Mouse (Mus musculus) MEL (cell line): ENCODE data around the gene Msantd1. TPM values are rescaled to one million over a fixed set of nuclear protein-coding genes. Genes with fewer than 3 reads are reported as not detected.
A peak's percentile ranks its signal among the peaks of the same experiment; 100 is the strongest.

Experiments used
- DNase-seq: peaks from one replicate; pipeline ENCODE4 v3.0.0; 2011; ENCODE audit warnings: low read depth, low spot score
- H3K27ac ChIP-seq: 2 replicates; pipeline ENCODE4 v1.5.1; 2012; ENCODE audit warnings: low read depth, mild to moderate bottlenecking, control low read depth, low read length, moderate library complexity; ENCODE audit not compliant: control insufficient read depth
- H3K27me3 ChIP-seq, 2 experiments: fragments of 150-350 bp in 1 of 2; sonication (generic) in 1 of 2; 2 replicates each; pipeline ENCODE4 v1.6.1; 2012; ENCODE audit warnings: low read length in 2 of 2, mild to moderate bottlenecking in 2 of 2, improper control_type of control experiment in 1 of 2, moderate library complexity in 1 of 2; ENCODE audit not compliant: insufficient read depth in 2 of 2, control insufficient read depth in 1 of 2
- H3K36me3 ChIP-seq, 2 experiments: 2 replicates each; pipeline ENCODE4 v1.6.1; 2012 to 2014; ENCODE audit warnings: low read length in 2 of 2, improper control_type of control experiment in 1 of 2, inconsistent platforms in 1 of 2, mild to moderate bottlenecking in 1 of 2; ENCODE audit not compliant: insufficient read depth in 2 of 2, control insufficient read depth in 1 of 2
- H3K4me1 ChIP-seq, 2 experiments: fragments of 150-350 bp in 1 of 2; sonication (generic) in 1 of 2; 2 replicates each; pipeline ENCODE4 v1.6.1; 2012; ENCODE audit warnings: low read length in 2 of 2, improper control_type of control experiment in 1 of 2, mild to moderate bottlenecking in 1 of 2; ENCODE audit not compliant: insufficient read depth in 2 of 2, control insufficient read depth in 1 of 2
- H3K4me3 ChIP-seq, 2 experiments: fragments of 150-350 bp in 1 of 2; sonication (generic) in 1 of 2; 2 replicates each; pipeline ENCODE4 v1.5.1; 2012; ENCODE audit warnings: low read depth in 2 of 2, low read length in 2 of 2, mild to moderate bottlenecking in 2 of 2, moderate library complexity in 2 of 2, control low read depth in 1 of 2, improper control_type of control experiment in 1 of 2; ENCODE audit not compliant: control insufficient read depth in 1 of 2, insufficient read depth in 1 of 2
- H3K79me2 ChIP-seq: 2 replicates; pipeline ENCODE4 v1.6.1; 2012; ENCODE audit warnings: mild to moderate bottlenecking, low read length, moderate library complexity; ENCODE audit not compliant: control insufficient read depth, poor library complexity, insufficient read depth
- H3K9ac ChIP-seq: 2 replicates; pipeline ENCODE4 v1.6.1; 2012; ENCODE audit warnings: low read depth, mild to moderate bottlenecking, control low read depth, low read length, moderate library complexity; ENCODE audit not compliant: control insufficient read depth, poor library complexity, severe bottlenecking
- H3K9me3 ChIP-seq: fragments of 150-350 bp; sonication (generic); replicated peaks from 2 replicates; pipeline ENCODE4 v1.6.1; 2012; ENCODE audit warnings: mild to moderate bottlenecking, low read length, improper control_type of control experiment, moderate library complexity; ENCODE audit not compliant: insufficient read depth
- CHD1 ChIP-seq: IDR thresholded peaks from 2 replicates; pipeline ENCODE4 v1.6.1; 2012; ENCODE audit warnings: low read depth, mild to moderate bottlenecking, inconsistent platforms, low read length, improper control_type of control experiment
- CTCF ChIP-seq, 3 experiments: IDR thresholded peaks in 2 of 3; conservative IDR thresholded peaks in 1 of 3; 2 replicates each; pipeline ENCODE4 v1.5.1; 2011 to 2012; ENCODE audit warnings: low read length in 3 of 3, low read depth in 2 of 3, mild to moderate bottlenecking in 2 of 3, improper control_type of control experiment in 1 of 3, inconsistent platforms in 1 of 3, mixed read lengths in 1 of 3, moderate library complexity in 1 of 3; ENCODE audit not compliant: control insufficient read depth in 1 of 3, insufficient read depth in 1 of 3, poor library complexity in 1 of 3, severe bottlenecking in 1 of 3
- E2F4 ChIP-seq: IDR thresholded peaks from 2 replicates; pipeline ENCODE4 v1.6.1; 2011; ENCODE audit warnings: low read depth, low read length, improper control_type of control experiment, borderline replicate concordance
- EP300 ChIP-seq, 2 experiments: IDR thresholded peaks; 2 replicates each; pipeline ENCODE4 v1.6.1; 2011; ENCODE audit warnings: improper control_type of control experiment in 2 of 2, low read length in 2 of 2, low read depth in 1 of 2, mild to moderate bottlenecking in 1 of 2
- ETS1 ChIP-seq: IDR thresholded peaks from 2 replicates; pipeline ENCODE4 v1.6.1; 2012; ENCODE audit warnings: low read depth, mild to moderate bottlenecking, inconsistent platforms, low read length, improper control_type of control experiment, moderate library complexity
- GATA1 ChIP-seq: IDR thresholded peaks from 2 replicates; pipeline ENCODE4 v1.6.1; 2011; ENCODE audit warnings: low read depth, low read length, improper control_type of control experiment
- HCFC1 ChIP-seq: IDR thresholded peaks from 2 replicates; pipeline ENCODE4 v1.6.1; 2012; ENCODE audit warnings: low read depth, mild to moderate bottlenecking, inconsistent platforms, low read length, improper control_type of control experiment, moderate library complexity
- KAT2A ChIP-seq: conservative IDR thresholded peaks from 2 replicates; pipeline ENCODE4 v1.6.1; 2012; ENCODE audit warnings: low read depth, low read length, improper control_type of control experiment, inconsistent platforms
- MAFK ChIP-seq: IDR thresholded peaks from 2 replicates; pipeline ENCODE4 v1.6.1; 2011; ENCODE audit warnings: low read depth, mild to moderate bottlenecking, low read length, improper control_type of control experiment, borderline replicate concordance
- MAX ChIP-seq: IDR thresholded peaks from 2 replicates; pipeline ENCODE4 v1.6.1; 2011; ENCODE audit warnings: low read length, improper control_type of control experiment
- MAZ ChIP-seq: IDR thresholded peaks from 2 replicates; pipeline ENCODE4 v1.6.1; 2012; ENCODE audit warnings: low read depth, mild to moderate bottlenecking, inconsistent platforms, low read length, improper control_type of control experiment
- MEF2A ChIP-seq: IDR thresholded peaks from 2 replicates; pipeline ENCODE4 v1.6.1; 2014; ENCODE audit warnings: low read depth, mild to moderate bottlenecking, inconsistent platforms, low read length, improper control_type of control experiment; ENCODE audit not compliant: poor library complexity, insufficient replicate concordance, severe bottlenecking; ENCODE audit errors: extremely low read depth
- MXI1 ChIP-seq: IDR thresholded peaks from 2 replicates; pipeline ENCODE4 v1.6.1; 2011; ENCODE audit warnings: mild to moderate bottlenecking, low read depth, low read length, improper control_type of control experiment
- MYB ChIP-seq: IDR thresholded peaks from 2 replicates; pipeline ENCODE4 v1.6.1; 2011; ENCODE audit warnings: mild to moderate bottlenecking, low read depth, low read length, improper control_type of control experiment
- NELFE ChIP-seq: IDR thresholded peaks from 2 replicates; pipeline ENCODE4 v1.6.1; 2011; ENCODE audit warnings: low read depth, low read length, improper control_type of control experiment
- NRF1 ChIP-seq: IDR thresholded peaks from 2 replicates; pipeline ENCODE4 v1.6.1; 2014; ENCODE audit warnings: low read depth, mild to moderate bottlenecking, inconsistent platforms, low read length, improper control_type of control experiment, moderate library complexity; ENCODE audit not compliant: poor library complexity, insufficient read depth, severe bottlenecking
- POLR2A ChIP-seq, 2 experiments: IDR thresholded peaks; 2 replicates each; pipeline ENCODE4 v1.6.1; 2011 to 2012; ENCODE audit warnings: low read length in 2 of 2, mild to moderate bottlenecking in 2 of 2, control low read depth in 1 of 2, improper control_type of control experiment in 1 of 2, low read depth in 1 of 2, moderate library complexity in 1 of 2; ENCODE audit not compliant: control insufficient read depth in 1 of 2, insufficient read depth in 1 of 2, poor library complexity in 1 of 2
- POLR2AphosphoS2 ChIP-seq: IDR thresholded peaks from 2 replicates; pipeline ENCODE4 v1.6.1; 2011; ENCODE audit warnings: low read length, improper control_type of control experiment
- POLR2AphosphoS5 ChIP-seq: IDR thresholded peaks from 2 replicates; pipeline ENCODE4 v1.6.1; 2012; ENCODE audit warnings: low read depth, borderline replicate concordance, mild to moderate bottlenecking, inconsistent platforms, low read length, moderate library complexity, mixed read lengths
- RCOR1 ChIP-seq: IDR thresholded peaks from 2 replicates; pipeline ENCODE4 v1.6.1; 2012; ENCODE audit warnings: low read depth, mild to moderate bottlenecking, inconsistent platforms, low read length, improper control_type of control experiment
- SIN3A ChIP-seq: IDR thresholded peaks from 2 replicates; pipeline ENCODE4 v1.6.1; 2012; ENCODE audit warnings: low read length, improper control_type of control experiment, inconsistent platforms
- UBTF ChIP-seq: IDR thresholded peaks from 2 replicates; pipeline ENCODE4 v1.6.1; 2012; ENCODE audit warnings: low read depth, mild to moderate bottlenecking, inconsistent platforms, low read length, improper control_type of control experiment, moderate library complexity, borderline replicate concordance; ENCODE audit not compliant: insufficient read depth
- USF1 ChIP-seq: IDR thresholded peaks from 2 replicates; pipeline ENCODE4 v1.6.1; 2014; ENCODE audit warnings: low read depth, mild to moderate bottlenecking, inconsistent platforms, low read length, improper control_type of control experiment, moderate library complexity
- ZC3H11A ChIP-seq: IDR thresholded peaks from 2 replicates; pipeline ENCODE4 v1.6.1; 2012; ENCODE audit warnings: low read depth, mild to moderate bottlenecking, inconsistent platforms, low read length, improper control_type of control experiment
- ZKSCAN1 ChIP-seq: IDR thresholded peaks from 2 replicates; pipeline ENCODE4 v1.6.1; 2012; ENCODE audit warnings: low read depth, mild to moderate bottlenecking, inconsistent platforms, low read length, improper control_type of control experiment, moderate library complexity
- ZMIZ1 ChIP-seq: IDR thresholded peaks from 2 replicates; pipeline ENCODE4 v1.6.1; 2012; ENCODE audit warnings: low read depth, mild to moderate bottlenecking, inconsistent platforms, low read length, improper control_type of control experiment, moderate library complexity
- ZNF384 ChIP-seq: IDR thresholded peaks from 2 replicates; pipeline ENCODE4 v1.6.1; 2012; ENCODE audit warnings: low read depth, mild to moderate bottlenecking, inconsistent platforms, low read length, improper control_type of control experiment
- polyA plus RNA-seq, 2 experiments: library from polyadenylated mRNA; stranded (reverse) in 1 of 2; unstranded in 1 of 2; fragments of >175 nt in 1 of 2; fragments of >200 nt in 1 of 2; gene quantifications; 2 replicates each; pipeline versions ENCODE4 v1.2.1 to v1.2.4; 2012; ENCODE audit warnings: low replicate concordance in 2 of 2, low read depth in 1 of 2; ENCODE audit not compliant: insufficient read length in 2 of 2, insufficient read depth in 1 of 2, missing spikeins in 1 of 2
- total RNA-seq: library from RNA; depleted of rRNA; stranded (reverse); fragments of 300-350 nt; gene quantifications from 2 replicates; pipeline ENCODE4 v1.2.3, GENCODE M21; 2012; rRNA removed

Msantd1 gene
- total RNA-seq (0.26 and 0.27 TPM in 2 replicates), polyA plus RNA-seq (under 1 TPM in 1 of 2 experiments, not detected in 1; 0.88 TPM)

DNA sequence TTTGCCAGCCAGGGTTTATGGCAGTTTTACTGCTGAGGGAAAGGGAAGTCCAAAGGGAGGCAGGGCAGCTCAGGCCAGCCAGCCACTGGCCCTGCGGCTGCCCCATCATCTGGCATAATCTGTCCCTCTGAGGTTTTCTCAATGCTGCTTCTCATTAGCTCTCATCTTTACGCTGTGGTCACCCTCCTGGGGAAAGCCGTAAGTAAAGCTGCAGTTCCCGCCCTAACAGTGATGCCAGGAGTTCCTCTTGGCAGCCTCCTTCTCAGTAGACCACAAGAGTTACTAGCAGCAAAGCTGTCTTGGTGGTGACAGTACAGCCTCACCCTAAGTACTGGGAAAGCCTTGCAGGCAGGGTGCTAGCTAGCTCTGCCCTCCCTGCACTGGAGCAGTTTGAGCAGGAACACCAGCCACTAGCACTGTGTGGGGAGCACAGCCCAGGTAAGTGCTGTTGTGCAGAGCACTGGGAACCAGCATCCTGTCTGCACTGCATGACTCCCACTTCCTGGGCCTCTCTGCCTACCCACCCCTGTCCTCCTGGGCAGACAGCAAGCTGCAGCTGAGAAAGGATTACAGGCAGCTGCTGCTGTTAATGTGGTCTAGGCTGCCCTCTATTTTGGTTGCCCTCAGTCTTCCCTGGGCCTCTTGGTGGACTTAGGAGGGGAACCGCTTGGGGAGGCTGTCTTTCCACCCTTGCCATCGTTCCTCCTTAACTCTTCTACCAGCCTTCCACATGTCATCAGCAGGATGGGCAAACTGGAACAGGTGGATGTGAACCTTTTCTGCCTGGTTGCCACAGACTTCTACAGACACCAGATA lies at the start of gene Msantd1:
TSS of gene Msantd1 (plus strand) at position 103 of the 816 bp plus-strand sequence.
- Histone ChIP-seq H3K27ac (no peak within 1 kb of the TSS), H3K27me3 (no peaks in the 10 kb centered on the region), H3K4me1 (no peaks in the 10 kb centered on the region; a peak in 1 of 4 replicates), H3K36me3 (peaks cover 0 to 11% of the 10 kb centered on the region in 2 experiments; a peak in 2 of 4 replicates), H3K9ac (no peak within 1 kb of the TSS), H3K4me3 (no peak within 1 kb of the TSS), H3K79me2 (no peaks in the 10 kb centered on the region), H3K9me3 (no peaks in the 10 kb centered on the region)
- peak; percentile 62 for DNase-seq
- TF ChIP-seq GATA1 (no peak), ETS1 (no peak), ZMIZ1 (no peak), CTCF (IDR thresholded peaks at IDR 0.05 in 2 of 3, conservative IDR thresholded peaks at IDR 0.05 in 1 of 3; ENCODE audit: control insufficient read depth in 1 of 3, insufficient read depth in 1 of 3, low read depth in 2 of 3, low read length in 3 of 3, poor library complexity in 1 of 3, severe bottlenecking in 1 of 3) (no peak), SIN3A (no peak), E2F4 (no peak), NRF1 (no peak), MAX (no peak), MXI1 (no peak), MYB (no peak), NELFE (no peak), EP300 (IDR thresholded peaks at IDR 0.05; ENCODE audit: low read depth in 1 of 2, low read length in 2 of 2) (no peak), POLR2AphosphoS2 (no peak), USF1 (no peak), ZNF384 (no peak), RCOR1 (no peak), UBTF (no peak), MEF2A (no peak)

DNA sequence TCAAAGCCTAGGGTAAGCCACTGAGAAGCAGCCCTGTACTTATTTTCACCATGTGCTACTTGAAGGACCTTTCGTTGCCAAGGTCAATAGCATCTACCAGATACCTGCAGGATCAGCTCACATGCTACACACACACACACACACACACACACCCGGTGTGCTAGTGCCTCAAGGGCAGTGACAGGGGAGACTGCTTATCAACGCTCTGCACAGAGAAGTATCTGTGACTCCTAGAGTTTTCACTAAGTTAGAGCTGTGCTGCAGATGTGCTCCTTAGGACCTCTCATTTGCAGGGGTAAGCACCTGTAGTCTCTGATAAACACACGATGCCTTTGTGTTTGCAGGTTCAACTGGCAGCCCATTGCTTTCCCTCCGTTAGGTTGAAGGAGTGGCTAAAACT lies 42.4 kb upstream of the Msantd1 start:
- no peak for DNase-seq
- no peak overlapping the region for H3K9ac ChIP-seq
- H3K4me1 ChIP-seq, result no peaks in the 10 kb centered on the region
- H3K4me3 ChIP-seq, result no peak overlapping the region
- no peak overlapping the region for H3K27ac ChIP-seq
- no peaks in the 10 kb centered on the region for H3K9me3 ChIP-seq
- H3K79me2 ChIP-seq, result no peaks in the 10 kb centered on the region
- TF ChIP-seq ZKSCAN1, result no peak
- no peak for TF ChIP-seq EP300 (IDR thresholded peaks at IDR 0.05; ENCODE audit: low read depth in 1 of 2, low read length in 2 of 2)
- no peak for TF ChIP-seq POLR2AphosphoS2
- TF ChIP-seq NRF1, result no peak
- no peak for TF ChIP-seq ZC3H11A
- TF ChIP-seq KAT2A, result no peak
- TF ChIP-seq NELFE, result no peak
- no peak for TF ChIP-seq POLR2A (IDR thresholded peaks at IDR 0.05; ENCODE audit: control insufficient read depth in 1 of 2, insufficient read depth in 1 of 2, low read depth in 1 of 2, low read length in 2 of 2, poor library complexity in 1 of 2)
- no peak for TF ChIP-seq CTCF (IDR thresholded peaks at IDR 0.05 in 2 of 3, conservative IDR thresholded peaks at IDR 0.05 in 1 of 3; ENCODE audit: control insufficient read depth in 1 of 3, insufficient read depth in 1 of 3, low read depth in 2 of 3, low read length in 3 of 3, poor library complexity in 1 of 3, severe bottlenecking in 1 of 3)
- no peak for TF ChIP-seq USF1
- TF ChIP-seq POLR2AphosphoS5, result no peak
- TF ChIP-seq E2F4, result no peak
- no peak for TF ChIP-seq MAZ
- no peak for TF ChIP-seq CHD1
- TF ChIP-seq MAFK, result no peak
- no peak for TF ChIP-seq HCFC1
- no peak for TF ChIP-seq UBTF
- H3K27me3 ChIP-seq, result no peaks in the 10 kb centered on the region
- peaks cover 0 to 40% of the 10 kb centered on the region in 2 experiments; a peak in 2 of 4 replicates for H3K36me3 ChIP-seq
